Mouse (Mus musculus): ENCODE data around the gene Arhgef25. TPM values are rescaled to one million over a fixed set of nuclear protein-coding genes. Genes with fewer than 3 reads are reported as not detected.
"Not testable (repeated sequence)": the region's sequence is repeated elsewhere in the genome, so short reads cannot be mapped to it uniquely, and the experiment has no call there.

Gene Arhgef25
- polyA plus RNA-seq, 1 experiment from 2014 or later, result 96.5 TPM

- H3K4me1 ChIP-seq, result peaks cover 4% of the 10 kb centered on the region; the same call in 1 of the 2 replicates
- H3K4me3 ChIP-seq, result no peak overlapping the region
- WGBS, result 95% methylated on average over 4 of the region's 4 CpGs
- no peak overlapping the region for H3K9ac ChIP-seq
- peaks cover 48% of the 10 kb centered on the region for H3K27me3 ChIP-seq
- ATAC-seq (ENCODE audit: insufficient number of reproducible peaks, insufficient read depth, low FRiP score, low TSS enrichment), result no peak
- no peak overlapping the region for H3K27ac ChIP-seq
- H3K9me3 ChIP-seq, result no peaks in the 10 kb centered on the region
- no peak overlapping the region for H3K4me2 ChIP-seq (replicated peaks)
- no peaks in the 10 kb centered on the region for H3K36me3 ChIP-seq
These were observed 25.7 kb downstream of the Arhgef25 start for GRCm38 (mm10) chr10:127164190-127164589.

- H3K27ac ChIP-seq; H3K9me3 ChIP-seq; H3K4me3 ChIP-seq; H3K36me3 ChIP-seq; H3K4me2 ChIP-seq (replicated peaks); ATAC-seq (ENCODE audit: insufficient number of reproducible peaks, insufficient read depth, low FRiP score, low TSS enrichment); H3K9ac ChIP-seq; H3K4me1 ChIP-seq: not testable (repeated sequence)
- H3K27me3 ChIP-seq, result peaks cover 35% of the 10 kb centered on the region
- 49% methylated on average over 7 of the region's 7 CpGs for WGBS
These were observed 27.1 kb downstream of the Arhgef25 start for GRCm38 (mm10) chr10:127162771-127163261.

- 80% methylated on average over 3 of the region's 3 CpGs for WGBS
- Histone ChIP-seq H3K4me1 (peaks cover 4% of the 10 kb centered on the region; the same call in 1 of the 2 replicates), H3K36me3 (no peaks in the 10 kb centered on the region), H3K27ac (no peak overlapping the region), H3K4me3 (no peak overlapping the region), H3K4me2 (replicated peaks) (no peak overlapping the region), H3K27me3 (peaks cover 15% of the 10 kb centered on the region), H3K9me3 (no peaks in the 10 kb centered on the region), H3K9ac (no peak overlapping the region)
- ATAC-seq (ENCODE audit: insufficient number of reproducible peaks, insufficient read depth, low FRiP score, low TSS enrichment), result no peak
These were observed 29.2 kb downstream of the Arhgef25 start for GRCm38 (mm10) chr10:127160728-127161127.

- Histone ChIP-seq H3K36me3 (no peaks in the 10 kb centered on the region), H3K4me3 (no peak overlapping the region), H3K9ac (no peak overlapping the region), H3K9me3 (no peaks in the 10 kb centered on the region), H3K27me3 (peaks cover 8% of the 10 kb centered on the region), H3K4me2 (replicated peaks) (no peak overlapping the region), H3K4me1 (no peaks in the 10 kb centered on the region), H3K27ac (no peak overlapping the region)
- no peak for ATAC-seq (ENCODE audit: insufficient number of reproducible peaks, insufficient read depth, low FRiP score, low TSS enrichment)
- WGBS, result 84% methylated on average over 9 of the region's 9 CpGs
These were observed 29.8 kb downstream of the Arhgef25 start for GRCm38 (mm10) chr10:127160081-127160480.

GRCm38 (mm10) chr10:127158471-127158870, 31.4 kb downstream of the Arhgef25 start:
- Histone ChIP-seq H3K9me3 (no peaks in the 10 kb centered on the region), H3K9ac (no peak overlapping the region), H3K4me2 (replicated peaks) (no peak overlapping the region), H3K27ac (no peak overlapping the region), H3K36me3 (no peaks in the 10 kb centered on the region), H3K4me1 (no peaks in the 10 kb centered on the region), H3K27me3 (peaks cover 2% of the 10 kb centered on the region; the same call in 1 of the 2 replicates), H3K4me3 (no peak overlapping the region)
- WGBS, result 70% methylated on average over 3 of the region's 3 CpGs
- ATAC-seq (ENCODE audit: insufficient number of reproducible peaks, insufficient read depth, low FRiP score, low TSS enrichment), result no peak

- no peaks in the 10 kb centered on the region for H3K27me3 ChIP-seq
- no peak overlapping the region for H3K4me3 ChIP-seq
- 91% methylated on average over 1 of the region's 1 CpGs for WGBS
- no peak overlapping the region for H3K27ac ChIP-seq
- H3K9me3 ChIP-seq, result no peaks in the 10 kb centered on the region
- no peak overlapping the region for H3K9ac ChIP-seq
- H3K36me3 ChIP-seq, result no peaks in the 10 kb centered on the region
- no peak for ATAC-seq (ENCODE audit: insufficient number of reproducible peaks, insufficient read depth, low FRiP score, low TSS enrichment)
- no peaks in the 10 kb centered on the region for H3K4me1 ChIP-seq
- no peak overlapping the region for H3K4me2 ChIP-seq (replicated peaks)
These were observed 33.4 kb downstream of the Arhgef25 start for GRCm38 (mm10) chr10:127156511-127156910.

- Histone ChIP-seq H3K9me3 (no peaks in the 10 kb centered on the region), H3K9ac (no peak overlapping the region), H3K4me1 (no peaks in the 10 kb centered on the region), H3K27ac (no peak overlapping the region), H3K36me3 (no peaks in the 10 kb centered on the region), H3K4me3 (no peak overlapping the region), H3K4me2 (replicated peaks) (no peak overlapping the region), H3K27me3 (no peaks in the 10 kb centered on the region)
- no peak for ATAC-seq (ENCODE audit: insufficient number of reproducible peaks, insufficient read depth, low FRiP score, low TSS enrichment)
- WGBS, result 84% methylated on average over 1 of the region's 1 CpGs
These were observed 33.8 kb downstream of the Arhgef25 start for GRCm38 (mm10) chr10:127156089-127156488.

GRCm38 (mm10) chr10:127154652-127155051, 35.2 kb downstream of the Arhgef25 start:
- no peak for ATAC-seq (ENCODE audit: insufficient number of reproducible peaks, insufficient read depth, low FRiP score, low TSS enrichment)

GRCm38 (mm10) chr10:127154241-127154640, 35.6 kb downstream of the Arhgef25 start:
- no peaks in the 10 kb centered on the region for H3K27me3 ChIP-seq
- no peak overlapping the region for H3K4me3 ChIP-seq
- no peak overlapping the region for H3K9ac ChIP-seq
- no peak for ATAC-seq (ENCODE audit: insufficient number of reproducible peaks, insufficient read depth, low FRiP score, low TSS enrichment)
- H3K27ac ChIP-seq, result no peak overlapping the region
- no peaks in the 10 kb centered on the region for H3K4me1 ChIP-seq
- no peaks in the 10 kb centered on the region for H3K9me3 ChIP-seq
- no peaks in the 10 kb centered on the region for H3K36me3 ChIP-seq
- 91% methylated on average over 2 of the region's 2 CpGs for WGBS
- H3K4me2 ChIP-seq (replicated peaks), result no peak overlapping the region

More at GRCm38 (mm10) chr10:127154652-127155051, 35.2 kb downstream of the Arhgef25 start:
- Histone ChIP-seq H3K9ac (no peak overlapping the region), H3K27me3 (no peaks in the 10 kb centered on the region), H3K36me3 (no peaks in the 10 kb centered on the region), H3K4me2 (replicated peaks) (no peak overlapping the region), H3K27ac (no peak overlapping the region), H3K9me3 (no peaks in the 10 kb centered on the region), H3K4me3 (no peak overlapping the region), H3K4me1 (no peaks in the 10 kb centered on the region)
- WGBS, result 88% methylated on average over 5 of the region's 5 CpGs

- ATAC-seq (ENCODE audit: insufficient number of reproducible peaks, insufficient read depth, low FRiP score, low TSS enrichment), result no peak
- Histone ChIP-seq H3K4me1 (no peaks in the 10 kb centered on the region), H3K4me2 (replicated peaks) (no peak overlapping the region), H3K27me3 (no peaks in the 10 kb centered on the region), H3K36me3 (no peaks in the 10 kb centered on the region), H3K4me3 (no peak overlapping the region), H3K27ac (no peak overlapping the region), H3K9me3 (no peaks in the 10 kb centered on the region), H3K9ac (no peak overlapping the region)
- 90% methylated on average over 7 of the region's 7 CpGs for WGBS
These were observed 36.6 kb downstream of the Arhgef25 start for GRCm38 (mm10) chr10:127153323-127153722.

GRCm38 (mm10) chr10:127152556-127152955, 37.3 kb downstream of the Arhgef25 start:
- WGBS, result 86% methylated on average over 10 of the region's 10 CpGs
- H3K4me3 ChIP-seq; H3K4me2 ChIP-seq (replicated peaks); H3K9ac ChIP-seq; H3K36me3 ChIP-seq; H3K27me3 ChIP-seq; H3K4me1 ChIP-seq; H3K9me3 ChIP-seq; ATAC-seq (ENCODE audit: insufficient number of reproducible peaks, insufficient read depth, low FRiP score, low TSS enrichment); H3K27ac ChIP-seq: not testable (repeated sequence)

- H3K4me1 ChIP-seq; ATAC-seq (ENCODE audit: insufficient number of reproducible peaks, insufficient read depth, low FRiP score, low TSS enrichment); H3K4me3 ChIP-seq; H3K9me3 ChIP-seq; H3K4me2 ChIP-seq (replicated peaks); H3K36me3 ChIP-seq; H3K9ac ChIP-seq; H3K27ac ChIP-seq; H3K27me3 ChIP-seq: not testable (repeated sequence)
- WGBS, result 87% methylated on average over 3 of the region's 3 CpGs
These were observed 38.6 kb downstream of the Arhgef25 start for GRCm38 (mm10) chr10:127151233-127151632.

GRCm38 (mm10) chr10:127150471-127150872, 39.4 kb downstream of the Arhgef25 start:
- WGBS, result 80% methylated on average over 4 of the region's 4 CpGs
- no peak overlapping the region for H3K27ac ChIP-seq
- no peak overlapping the region for H3K9ac ChIP-seq
- no peaks in the 10 kb centered on the region for H3K9me3 ChIP-seq
- H3K4me1 ChIP-seq, result no peaks in the 10 kb centered on the region
- no peaks in the 10 kb centered on the region for H3K27me3 ChIP-seq
- H3K4me3 ChIP-seq, result no peak overlapping the region
- H3K4me2 ChIP-seq (replicated peaks), result no peak overlapping the region
- no peaks in the 10 kb centered on the region for H3K36me3 ChIP-seq
- ATAC-seq (ENCODE audit: insufficient number of reproducible peaks, insufficient read depth, low FRiP score, low TSS enrichment), result no peak
